Mouse (Mus musculus): ENCODE measurements around the gene Cxcr5. TPM values are rescaled to one million over a fixed set of nuclear protein-coding genes. Genes with fewer than 3 reads are reported as not detected.

Gene Cxcr5
- polyA plus RNA-seq, 1 experiment from 2014 or later: 0.05 TPM

- 0% methylated on average over 31 of the region's 31 CpGs for WGBS
- Histone ChIP-seq H3K27ac (peak within 1 kb of the TSS; percentile 93), H3K4me1 (replicated peaks) (peaks cover 57% of the 10 kb centered on the region), H3K9ac (peak within 1 kb of the TSS; percentile 97), H3K27me3 (no peaks in the 10 kb centered on the region), H3K4me3 (peak within 1 kb of the TSS; percentile 87), H3K4me2 (peak within 1 kb of the TSS; percentile 85), H3K36me3 (no peaks in the 10 kb centered on the region), H3K9me3 (replicated peaks) (no peaks in the 10 kb centered on the region)
- peak; percentile 53 for ATAC-seq (replicated peaks; ENCODE audit: insufficient number of reproducible peaks, insufficient read depth, low FRiP score, low read depth)
Observed at GRCm38 (mm10) chr9:44482552-44482951, 79.1 kb downstream of the Cxcr5 start, which contains the start of gene Bcl9l. Gene Bcl9l (plus strand): TSS chr9:44482825.

GRCm38 (mm10) chr9:44482112-44482511, 79.6 kb downstream of the Cxcr5 start:
- Histone ChIP-seq H3K4me2 (peak overlapping the region; percentile 85), H3K27me3 (no peaks in the 10 kb centered on the region), H3K9me3 (replicated peaks) (no peaks in the 10 kb centered on the region), H3K9ac (peak overlapping the region; percentile 97), H3K27ac (peak overlapping the region; percentile 93), H3K4me3 (peak overlapping the region; percentile 87), H3K4me1 (replicated peaks) (peaks cover 57% of the 10 kb centered on the region), H3K36me3 (no peaks in the 10 kb centered on the region)
- WGBS: 17% methylated on average over 3 of the region's 3 CpGs
- no peak for ATAC-seq (replicated peaks; ENCODE audit: insufficient number of reproducible peaks, insufficient read depth, low FRiP score, low read depth)

- ATAC-seq (replicated peaks; ENCODE audit: insufficient number of reproducible peaks, insufficient read depth, low FRiP score, low read depth): peak; percentile 51
- Histone ChIP-seq H3K9me3 (replicated peaks) (no peaks in the 10 kb centered on the region), H3K4me3 (peak overlapping the region; percentile 79), H3K4me2 (peak overlapping the region; percentile 89), H3K4me1 (replicated peaks) (peaks cover 36% of the 10 kb centered on the region), H3K27me3 (no peaks in the 10 kb centered on the region), H3K36me3 (no peaks in the 10 kb centered on the region), H3K27ac (peak overlapping the region; percentile 99), H3K9ac (peak overlapping the region; percentile 82)
- under 1% methylated on average over 26 of the region's 26 CpGs for WGBS
Observed at GRCm38 (mm10) chr9:44479628-44480428, 81.8 kb downstream of the Cxcr5 start.

- peak overlapping the region; percentile 79 for H3K4me3 ChIP-seq
- H3K36me3 ChIP-seq: no peaks in the 10 kb centered on the region
- H3K9me3 ChIP-seq (replicated peaks): no peaks in the 10 kb centered on the region
- H3K9ac ChIP-seq: peak overlapping the region; percentile 82
- H3K4me1 ChIP-seq (replicated peaks): peaks cover 36% of the 10 kb centered on the region
- peak overlapping the region; percentile 99 for H3K27ac ChIP-seq
- peak; percentile 41; the same call in 1 of the 2 replicates for ATAC-seq (replicated peaks; ENCODE audit: insufficient number of reproducible peaks, insufficient read depth, low FRiP score, low read depth)
- WGBS: under 1% methylated on average over 29 of the region's 29 CpGs
- no peaks in the 10 kb centered on the region for H3K27me3 ChIP-seq
- H3K4me2 ChIP-seq: peak overlapping the region; percentile 89
Observed at GRCm38 (mm10) chr9:44478959-44479605, 82.6 kb downstream of the Cxcr5 start.

GRCm38 (mm10) chr9:44478229-44478921, 83.3 kb downstream of the Cxcr5 start:
- Histone ChIP-seq H3K4me3 (peak overlapping the region; percentile 79), H3K36me3 (no peaks in the 10 kb centered on the region), H3K9me3 (replicated peaks) (no peaks in the 10 kb centered on the region), H3K9ac (peak overlapping the region; percentile 82), H3K4me1 (replicated peaks) (peaks cover 35% of the 10 kb centered on the region), H3K27me3 (no peaks in the 10 kb centered on the region), H3K27ac (peak overlapping the region; percentile 99), H3K4me2 (peak overlapping the region; percentile 89)
- WGBS: under 1% methylated on average over 20 of the region's 27 CpGs
- ATAC-seq (replicated peaks; ENCODE audit: insufficient number of reproducible peaks, insufficient read depth, low FRiP score, low read depth): peak; percentile 44; the same call in 1 of the 2 replicates

GRCm38 (mm10) chr9:44477339-44478228, 84.1 kb downstream of the Cxcr5 start:
- no peak for ATAC-seq (replicated peaks; ENCODE audit: insufficient number of reproducible peaks, insufficient read depth, low FRiP score, low read depth)
- peaks cover 35% of the 10 kb centered on the region for H3K4me1 ChIP-seq (replicated peaks)
- no peaks in the 10 kb centered on the region for H3K27me3 ChIP-seq
- H3K36me3 ChIP-seq: no peaks in the 10 kb centered on the region
- H3K4me3 ChIP-seq: peak overlapping the region; percentile 79
- H3K27ac ChIP-seq: peak overlapping the region; percentile 99
- H3K9me3 ChIP-seq (replicated peaks): no peaks in the 10 kb centered on the region
- WGBS: 5% methylated on average over 24 of the region's 24 CpGs
- peak overlapping the region; percentile 89 for H3K4me2 ChIP-seq
- H3K9ac ChIP-seq: peak overlapping the region; percentile 82

- Histone ChIP-seq H3K4me2 (no peak overlapping the region), H3K4me3 (no peak overlapping the region), H3K27me3 (no peaks in the 10 kb centered on the region), H3K27ac (no peak overlapping the region), H3K9ac (no peak overlapping the region), H3K36me3 (no peaks in the 10 kb centered on the region), H3K9me3 (replicated peaks) (no peaks in the 10 kb centered on the region), H3K4me1 (replicated peaks) (peaks cover 31% of the 10 kb centered on the region)
- WGBS: 90% methylated on average over 3 of the region's 3 CpGs
- no peak for ATAC-seq (replicated peaks; ENCODE audit: insufficient number of reproducible peaks, insufficient read depth, low FRiP score, low read depth)
Observed at GRCm38 (mm10) chr9:44475936-44476335, 85.7 kb downstream of the Cxcr5 start.

- H3K4me3 ChIP-seq: no peak overlapping the region
- no peak overlapping the region for H3K4me2 ChIP-seq
- no peak for ATAC-seq (replicated peaks; ENCODE audit: insufficient number of reproducible peaks, insufficient read depth, low FRiP score, low read depth)
- no peak overlapping the region for H3K9ac ChIP-seq
- H3K4me1 ChIP-seq (replicated peaks): peaks cover 20% of the 10 kb centered on the region
- 23% methylated on average over 1 of the region's 1 CpGs for WGBS
- H3K9me3 ChIP-seq (replicated peaks): no peaks in the 10 kb centered on the region
- no peaks in the 10 kb centered on the region for H3K36me3 ChIP-seq
- no peak overlapping the region for H3K27ac ChIP-seq
- H3K27me3 ChIP-seq: no peaks in the 10 kb centered on the region; the same call in 1 of the 2 replicates
Observed at GRCm38 (mm10) chr9:44474327-44474726, 87.3 kb downstream of the Cxcr5 start.

- 63% methylated on average over 3 of the region's 3 CpGs for WGBS
- ATAC-seq (replicated peaks; ENCODE audit: insufficient number of reproducible peaks, insufficient read depth, low FRiP score, low read depth): no peak
- H3K9me3 ChIP-seq (replicated peaks): no peaks in the 10 kb centered on the region
- H3K9ac ChIP-seq: no peak overlapping the region
- H3K27me3 ChIP-seq: no peaks in the 10 kb centered on the region; the same call in 1 of the 2 replicates
- peaks cover 20% of the 10 kb centered on the region for H3K4me1 ChIP-seq (replicated peaks)
- no peak overlapping the region for H3K27ac ChIP-seq
- no peak overlapping the region for H3K4me3 ChIP-seq
- H3K4me2 ChIP-seq: no peak overlapping the region
- no peaks in the 10 kb centered on the region for H3K36me3 ChIP-seq
Observed at GRCm38 (mm10) chr9:44473184-44473583, 88.5 kb downstream of the Cxcr5 start.

GRCm38 (mm10) chr9:44468800-44469199, 92.9 kb downstream of the Cxcr5 start:
- H3K27ac ChIP-seq: no peak overlapping the region
- no peak overlapping the region for H3K9ac ChIP-seq
- peaks cover 3% of the 10 kb centered on the region; the same call in 1 of the 2 replicates for H3K27me3 ChIP-seq
- H3K9me3 ChIP-seq (replicated peaks): no peaks in the 10 kb centered on the region
- no peak for ATAC-seq (replicated peaks; ENCODE audit: insufficient number of reproducible peaks, insufficient read depth, low FRiP score, low read depth)
- no peaks in the 10 kb centered on the region for H3K36me3 ChIP-seq
- H3K4me2 ChIP-seq: no peak overlapping the region
- 48% methylated on average over 2 of the region's 2 CpGs for WGBS
- H3K4me1 ChIP-seq (replicated peaks): no peaks in the 10 kb centered on the region
- H3K4me3 ChIP-seq: no peak overlapping the region
